Mouse (Mus musculus): ENCODE measurements around the gene Jak3.

DNA sequence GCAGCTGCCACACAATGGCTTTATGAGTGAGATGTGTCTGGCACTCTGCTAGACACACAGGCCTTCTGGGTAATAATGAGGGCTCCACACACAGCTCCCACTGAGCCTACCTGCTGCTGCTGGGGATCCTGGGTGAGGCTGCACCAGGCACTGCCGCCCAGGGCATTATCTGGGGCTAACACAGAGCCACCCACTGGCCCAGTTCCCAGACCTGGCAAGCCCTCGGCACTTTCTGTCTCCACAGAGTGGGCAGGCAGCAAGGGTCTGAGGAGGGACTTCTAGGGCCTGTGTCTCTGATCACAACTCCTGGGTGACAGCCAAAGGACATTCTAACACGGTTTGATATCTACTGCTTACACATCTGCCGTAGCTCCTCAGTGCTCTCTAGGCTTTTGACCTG, 43.1 kb downstream of the Jak3 start:
- no peak for TF ChIP-seq CTCF (IDR thresholded peaks at IDR 0.05; ENCODE audit: borderline replicate concordance, extremely low read depth, insufficient read depth, insufficient read length)
- no peak for TF ChIP-seq POLR2A (IDR thresholded peaks at IDR 0.05; ENCODE audit: borderline replicate concordance, extremely low read depth, insufficient read depth, insufficient read length, poor library complexity, severe bottlenecking)

Measured in brain, embryonic 14.5 days (tissue).